Mouse (Mus musculus) splenic B cell, adult 2 months (primary cell): ENCODE measurements around the gene Glrx3.
"Not testable (repeated sequence)": the region's sequence is repeated elsewhere in the genome, so short reads cannot be mapped to it uniquely, and the experiment has no call there.

Source experiments
- DNase-seq: peaks from one replicate; pipeline ENCODE4 v3.0.0-alpha.2; 2011; ENCODE audit warnings: low read depth, low spot score
- H3K27me3 ChIP-seq: 2 replicates; pipeline ENCODE4 v1.6.1; 2012; ENCODE audit warnings: mild to moderate bottlenecking, low read length, moderate library complexity, mixed read lengths; ENCODE audit not compliant: control insufficient read depth, poor library complexity, insufficient read depth, severe bottlenecking
- H3K36me3 ChIP-seq: 2 replicates; pipeline ENCODE4 v1.6.1; 2012; ENCODE audit warnings: mild to moderate bottlenecking, low read length, moderate library complexity, mixed read lengths; ENCODE audit not compliant: control insufficient read depth, poor library complexity, insufficient read depth, severe bottlenecking

The Glrx3 gene

GRCm38 (mm10) chr7:137438179-137438550, 751 bp downstream of the Glrx3 start:
- H3K36me3 ChIP-seq: no peaks in the 10 kb centered on the region
- no peaks in the 10 kb centered on the region for H3K27me3 ChIP-seq
- peak; percentile 29 for DNase-seq

DNA sequence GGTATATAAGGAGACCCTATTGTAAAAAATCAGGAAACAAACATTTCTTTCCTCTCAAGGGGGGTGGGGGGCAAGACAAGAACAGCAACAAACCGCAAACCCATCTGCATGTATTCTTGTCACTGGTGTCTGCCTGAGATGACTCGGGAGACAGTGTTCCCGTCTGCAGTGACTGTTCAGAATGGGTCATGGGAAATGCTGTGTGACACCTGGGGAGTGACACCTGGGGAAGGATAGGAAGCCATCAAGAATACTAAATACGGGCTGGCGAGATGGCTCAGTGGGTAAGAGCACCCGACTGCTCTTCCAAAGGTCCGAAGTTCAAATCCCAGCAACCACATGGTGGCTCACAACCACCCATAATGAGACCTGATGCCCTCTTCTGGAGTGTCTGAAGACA, 1.5 kb downstream of the Glrx3 start:
- not testable (repeated sequence) for DNase-seq, H3K36me3 ChIP-seq, H3K27me3 ChIP-seq

DNA sequence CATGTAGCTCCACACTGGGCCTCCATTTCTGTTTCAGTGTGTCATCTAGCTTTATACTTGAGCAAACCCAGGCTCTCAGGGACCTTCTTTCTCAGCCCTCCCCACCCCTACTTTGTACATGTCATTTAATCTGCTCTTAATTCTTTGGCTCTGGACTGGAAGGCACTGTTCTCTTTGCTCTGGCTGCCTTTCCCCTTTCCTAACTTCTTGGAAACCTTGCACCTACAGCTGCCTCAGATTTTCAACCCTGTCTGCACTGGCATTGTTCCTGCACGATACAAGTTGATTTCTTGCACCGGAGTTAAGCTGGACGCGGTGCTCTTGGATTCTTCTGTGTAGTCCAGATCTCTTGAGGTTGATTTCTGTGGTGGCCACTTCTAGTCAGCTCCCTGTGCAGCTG, 5.5 kb downstream of the Glrx3 start:
- H3K36me3 ChIP-seq: no peaks in the 10 kb centered on the region
- H3K27me3 ChIP-seq: no peaks in the 10 kb centered on the region
- no peak for DNase-seq

DNA sequence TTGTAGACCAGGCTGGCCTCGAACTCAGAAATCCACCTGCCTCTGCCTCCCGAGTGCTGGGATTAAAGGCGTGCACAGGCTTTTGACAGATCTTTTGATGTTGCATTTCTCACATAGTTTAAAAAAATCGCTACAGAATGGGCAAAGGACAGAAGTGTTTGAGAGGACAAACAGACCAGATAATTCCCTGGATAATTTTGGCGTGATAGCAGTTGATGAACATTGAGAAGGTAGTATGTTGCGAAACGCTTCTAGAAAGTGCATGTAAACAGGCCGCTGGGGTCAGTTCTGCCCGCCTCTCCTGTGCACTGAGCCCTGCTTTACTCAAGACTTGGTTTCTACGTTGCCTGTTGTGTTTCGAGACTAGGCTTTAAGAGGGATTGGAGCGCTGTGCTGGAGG, 7.9 kb downstream of the Glrx3 start:
- H3K36me3 ChIP-seq: no peaks in the 10 kb centered on the region
- no peaks in the 10 kb centered on the region for H3K27me3 ChIP-seq
- DNase-seq: no peak

DNA sequence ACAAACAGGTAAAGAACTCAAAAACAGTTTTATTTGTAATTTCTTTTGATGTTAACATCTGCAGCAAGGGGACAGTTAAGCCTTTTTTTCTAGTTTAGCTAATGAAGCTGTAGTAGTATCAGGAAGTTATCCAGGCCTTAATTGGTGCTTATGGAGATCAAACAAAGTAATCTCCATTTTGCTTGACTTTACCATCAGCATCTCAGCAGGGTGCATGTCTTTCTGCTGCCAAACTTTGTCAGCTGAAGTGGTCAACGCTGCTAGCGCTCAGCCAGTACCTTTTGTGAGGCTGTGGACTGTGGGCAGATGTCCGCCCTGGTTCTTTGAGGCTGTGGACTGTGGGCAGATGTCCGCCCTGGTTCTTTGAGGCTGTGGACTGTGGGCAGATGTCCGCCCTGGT, 24.0 kb downstream of the Glrx3 start:
- no peak for DNase-seq
- peaks cover 3% of the 10 kb centered on the region for H3K36me3 ChIP-seq
- H3K27me3 ChIP-seq: no peaks in the 10 kb centered on the region

DNA sequence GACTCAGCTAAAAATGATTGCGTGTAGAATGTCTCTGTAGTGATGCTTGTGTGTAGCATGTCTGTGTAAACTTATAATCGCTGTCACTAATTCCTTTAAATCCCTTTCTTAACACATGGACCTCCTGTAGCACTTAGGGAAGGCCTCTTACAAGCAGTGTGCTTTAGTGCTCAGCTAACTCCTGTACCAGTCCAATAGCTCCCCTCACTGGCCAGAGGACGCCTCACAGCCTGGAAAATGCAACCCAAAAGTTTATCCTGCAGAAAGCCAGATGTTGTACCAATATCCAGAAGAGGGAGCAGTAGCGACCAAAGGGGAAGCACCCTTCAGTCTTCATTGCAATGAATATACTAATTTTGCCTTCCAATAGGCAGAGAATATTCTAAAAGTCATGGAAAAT, 30.8 kb downstream of the Glrx3 start:
- peak; percentile 46 for DNase-seq
- Histone ChIP-seq H3K27me3 (no peaks in the 10 kb centered on the region), H3K36me3 (peaks cover 10% of the 10 kb centered on the region)

- DNase-seq: no peak
- Histone ChIP-seq H3K36me3 (peaks cover 8% of the 10 kb centered on the region; the same call in 1 of the 2 replicates), H3K27me3 (no peaks in the 10 kb centered on the region)
Measured at GRCm38 (mm10) chr7:137471431-137472120, 34.2 kb downstream of the Glrx3 start.

GRCm38 (mm10) chr7:137472149-137472548, 34.7 kb downstream of the Glrx3 start:
- Histone ChIP-seq H3K27me3 (no peaks in the 10 kb centered on the region), H3K36me3 (peaks cover 8% of the 10 kb centered on the region; the same call in 1 of the 2 replicates)
- no peak for DNase-seq

DNA sequence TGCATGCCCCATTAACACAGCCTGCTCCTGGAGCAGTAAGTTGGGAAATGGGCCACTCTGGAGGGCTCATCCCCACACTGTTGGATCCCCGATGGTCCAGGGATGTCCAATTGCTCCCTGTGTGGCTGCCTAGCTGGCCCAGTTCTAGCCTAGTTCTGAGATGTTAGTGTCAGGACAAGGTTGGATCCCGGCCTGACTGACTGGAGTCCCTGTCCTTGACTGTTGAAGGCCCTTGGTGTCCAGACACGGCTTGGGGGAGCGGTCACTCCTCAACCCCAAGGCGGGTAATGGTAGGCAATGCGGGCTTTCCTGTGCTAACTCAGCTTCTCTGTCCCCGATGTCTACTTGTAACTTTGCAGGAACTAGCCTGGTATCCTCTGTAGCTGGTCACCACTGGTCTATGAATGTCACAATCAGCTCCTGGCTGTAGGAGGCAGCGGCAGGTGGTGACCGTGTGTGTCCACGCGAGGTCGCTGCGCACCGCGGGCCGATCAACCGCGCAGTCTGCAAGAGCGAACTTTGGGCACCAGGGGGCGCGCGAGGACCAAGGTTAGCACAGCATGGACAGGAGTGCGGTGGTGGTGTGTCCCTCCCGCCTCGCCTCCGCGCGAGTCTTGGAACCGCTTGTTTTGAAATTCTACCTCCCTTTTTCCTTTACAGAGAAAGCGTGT, 40.7 kb downstream of the Glrx3 start:
- peak; percentile 94 for DNase-seq
- no peaks in the 10 kb centered on the region for H3K36me3 ChIP-seq
- no peaks in the 10 kb centered on the region for H3K27me3 ChIP-seq

DNA sequence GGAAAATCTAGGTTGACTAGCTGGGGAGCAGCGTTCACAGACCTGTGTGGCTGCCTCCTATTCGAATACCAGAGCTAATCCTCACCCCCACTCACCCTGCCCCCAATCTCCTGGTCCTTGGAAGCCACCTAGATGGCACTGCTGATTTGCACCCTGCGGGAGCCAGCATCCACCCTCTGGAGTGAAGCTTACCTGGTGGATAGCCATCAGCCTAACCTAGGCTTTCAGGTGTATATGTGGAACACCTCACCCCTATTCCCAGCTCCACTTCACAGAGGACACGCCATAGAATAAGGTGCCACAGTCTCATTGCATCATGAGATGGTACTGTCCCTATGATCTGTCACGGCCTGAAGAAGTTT, 41.2 kb downstream of the Glrx3 start:
- H3K36me3 ChIP-seq: no peaks in the 10 kb centered on the region
- DNase-seq: no peak
- no peaks in the 10 kb centered on the region for H3K27me3 ChIP-seq

DNA sequence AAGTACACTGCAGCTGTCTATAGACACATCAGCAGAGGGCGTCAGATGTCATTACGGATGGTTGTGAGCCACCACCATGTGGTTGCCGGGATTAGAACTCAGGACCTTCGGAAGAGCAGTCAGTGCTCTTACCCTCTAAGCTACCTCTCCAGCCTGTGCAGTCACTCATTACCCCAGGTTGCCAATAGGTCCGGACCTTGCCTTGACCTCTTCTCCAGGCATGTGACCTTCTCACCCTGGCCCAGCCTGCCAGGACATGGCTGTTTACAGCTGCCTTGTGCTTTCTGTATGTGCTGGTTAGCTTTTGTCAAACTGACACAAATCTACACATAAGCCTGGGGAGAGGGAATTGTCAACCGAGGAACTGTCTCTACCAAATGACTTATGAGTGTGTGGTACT, 43.4 kb downstream of the Glrx3 start:
- no peaks in the 10 kb centered on the region for H3K27me3 ChIP-seq
- no peaks in the 10 kb centered on the region for H3K36me3 ChIP-seq
- no peak for DNase-seq

DNA sequence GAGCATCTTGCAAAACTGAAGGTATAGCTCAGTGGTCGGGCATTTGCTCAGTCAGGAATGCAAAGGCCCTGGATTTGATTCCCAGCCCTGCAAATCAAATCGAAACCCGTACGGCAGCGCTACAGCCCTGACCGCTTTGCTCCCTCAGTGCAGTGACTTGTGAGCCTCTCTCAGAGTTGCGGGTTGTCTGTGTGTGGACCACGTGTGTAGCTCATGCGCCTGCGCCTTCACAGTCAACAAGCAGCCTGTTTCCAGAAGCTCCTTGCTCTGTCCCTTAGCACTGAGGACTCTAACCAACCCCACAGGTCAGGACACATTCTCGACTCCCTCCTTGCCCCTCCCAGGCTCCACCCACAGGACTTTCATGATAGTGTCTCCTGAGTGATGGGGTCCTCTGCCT, 46.6 kb downstream of the Glrx3 start:
- H3K36me3 ChIP-seq: no peaks in the 10 kb centered on the region
- no peak for DNase-seq
- no peaks in the 10 kb centered on the region for H3K27me3 ChIP-seq

GRCm38 (mm10) chr7:137488391-137488790, 51.0 kb downstream of the Glrx3 start:
- Histone ChIP-seq H3K27me3 (no peaks in the 10 kb centered on the region), H3K36me3 (no peaks in the 10 kb centered on the region)
- DNase-seq: no peak

DNA sequence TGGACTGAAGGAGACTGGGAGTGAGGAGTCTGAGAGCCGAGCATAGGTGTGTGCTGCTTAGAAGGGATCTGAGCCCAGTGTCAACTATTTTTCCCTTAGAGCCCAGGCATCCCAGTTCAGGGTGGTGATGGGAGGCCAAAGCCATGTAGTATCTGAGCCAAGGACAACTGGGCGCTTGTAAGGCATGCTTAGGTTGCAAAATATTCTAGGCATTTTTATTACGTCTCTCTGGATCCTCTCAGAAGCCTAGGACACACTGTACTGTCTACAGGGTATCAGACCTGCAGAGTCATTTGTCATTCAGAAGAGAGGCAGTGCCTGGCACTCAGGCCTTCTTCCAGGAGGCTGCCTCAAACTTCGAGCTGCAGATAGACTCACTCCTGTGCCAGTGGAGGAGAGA, 53.3 kb downstream of the Glrx3 start:
- no peak for DNase-seq
- no peaks in the 10 kb centered on the region for H3K36me3 ChIP-seq
- no peaks in the 10 kb centered on the region for H3K27me3 ChIP-seq

GRCm38 (mm10) chr7:137492307-137492973, 55.0 kb downstream of the Glrx3 start:
- H3K36me3 ChIP-seq: no peaks in the 10 kb centered on the region
- no peak for DNase-seq
- no peaks in the 10 kb centered on the region for H3K27me3 ChIP-seq
